Mouse (Mus musculus) intestine, embryonic 16.5 days (tissue): ENCODE measurements around the gene Olfr982. TPM values are rescaled to one million over a fixed set of nuclear protein-coding genes. Genes with fewer than 3 reads are reported as not detected.
A peak's percentile ranks its signal among the peaks of the same experiment; 100 is the strongest.

Experiments used
- ATAC-seq: fragments of 200-750 bp; cut with Nextera tagmentation; 2 replicates; pipeline ENCODE4 v1.8.0; 2017; ENCODE audit warnings: moderate TSS enrichment, moderate library complexity
- H3K27ac ChIP-seq: fragments of 300-500 bp; sonication (generic); 2 replicates; pipeline ENCODE4 v1.5.1; 2014; ENCODE audit warnings: mild to moderate bottlenecking, low read length
- H3K27me3 ChIP-seq: fragments of 300-500 bp; sonication (generic); replicated peaks from 2 replicates; pipeline ENCODE4 v1.6.1; 2014; ENCODE audit warnings: low read length, control low read depth, mixed read lengths; ENCODE audit not compliant: control insufficient read depth, insufficient read depth
- H3K36me3 ChIP-seq: fragments of 300-500 bp; sonication (generic); 2 replicates; pipeline ENCODE4 v1.6.1; 2014; ENCODE audit warnings: low read length, control low read depth; ENCODE audit not compliant: control insufficient read depth, insufficient read depth
- H3K4me1 ChIP-seq: fragments of 300-500 bp; sonication (generic); 2 replicates; pipeline ENCODE4 v1.6.1; 2014; ENCODE audit warnings: low read length, control low read depth, mixed read lengths; ENCODE audit not compliant: control insufficient read depth, insufficient read depth
- H3K4me2 ChIP-seq: fragments of 300-500 bp; sonication (generic); 2 replicates; pipeline ENCODE4 v1.6.1; 2014; ENCODE audit warnings: low read depth, low read length, control low read depth
- H3K4me3 ChIP-seq: fragments of 300-500 bp; sonication (generic); 2 replicates; pipeline ENCODE4 v1.5.1; 2014; ENCODE audit warnings: mild to moderate bottlenecking, low read length
- H3K9ac ChIP-seq: fragments of 300-500 bp; sonication (generic); 2 replicates; pipeline ENCODE4 v1.6.1; 2014; ENCODE audit warnings: low read depth, low read length
- H3K9me3 ChIP-seq: fragments of 300-500 bp; sonication (generic); 2 replicates; pipeline ENCODE4 v1.6.1; 2016; ENCODE audit warnings: low read length, control low read depth; ENCODE audit not compliant: control insufficient read depth
- WGBS: fragments of 180-500 bp; shearing (Covaris S2); extraction: QIAGEN DNeasy Blood & Tissue Kit; methylation state at CpG from one replicate; pipeline ENCODE4 v1.1.7; 2014; 5-methylcytosine and 5-hydroxymethylcytosine counted together
- polyA plus RNA-seq: library from polyadenylated mRNA; unstranded; fragments of >200 nt; fragmentation: Nextera tagmentation; extraction: Ambion mirVana; gene quantifications from 2 replicates; pipeline ENCODE4 v1.2.1, GENCODE M21; 2015

The Olfr982 gene
- not detected in 2 replicates for polyA plus RNA-seq

- no peak for ATAC-seq
- Histone ChIP-seq H3K9ac (no peak within 1 kb of the TSS), H3K4me3 (no peak within 1 kb of the TSS), H3K36me3 (no peaks in the 10 kb centered on the region), H3K4me2 (no peak within 1 kb of the TSS), H3K4me1 (no peaks in the 10 kb centered on the region), H3K27me3 (no peaks in the 10 kb centered on the region), H3K9me3 (no peaks in the 10 kb centered on the region), H3K27ac (no peak within 1 kb of the TSS)
- 83% methylated on average over 2 of the region's 2 CpGs for WGBS
Measured at GRCm38 (mm10) chr9:40073529-40073928, at the start of gene Olfr982. Gene Olfr982, plus strand, starts transcription at chr9:40073829.

- H3K27me3 ChIP-seq: no peaks in the 10 kb centered on the region
- no peak overlapping the region for H3K4me2 ChIP-seq
- H3K4me3 ChIP-seq: no peak overlapping the region
- WGBS: 93% methylated on average over 19 of the region's 19 CpGs
- no peak overlapping the region for H3K27ac ChIP-seq
- no peak for ATAC-seq
- no peaks in the 10 kb centered on the region for H3K36me3 ChIP-seq
- no peak overlapping the region for H3K9ac ChIP-seq
- no peaks in the 10 kb centered on the region for H3K4me1 ChIP-seq
- H3K9me3 ChIP-seq: no peaks in the 10 kb centered on the region
Measured at GRCm38 (mm10) chr9:40050138-40050537, 23.5 kb upstream of the Olfr982 start.

GRCm38 (mm10) chr9:40093495-40093894 lies 19.9 kb downstream of the Olfr982 start, which contains the start of gene Olfr983:
Gene Olfr983, minus strand, starts transcription at chr9:40093595.
- no peaks in the 10 kb centered on the region for H3K36me3 ChIP-seq
- H3K4me2 ChIP-seq: no peak within 1 kb of the TSS
- H3K27me3 ChIP-seq: no peaks in the 10 kb centered on the region
- H3K4me1 ChIP-seq: no peaks in the 10 kb centered on the region
- H3K9ac ChIP-seq: no peak within 1 kb of the TSS
- no peak within 1 kb of the TSS for H3K27ac ChIP-seq
- H3K4me3 ChIP-seq: no peak within 1 kb of the TSS
- WGBS: 89% methylated on average over 2 of the region's 2 CpGs
- no peaks in the 10 kb centered on the region for H3K9me3 ChIP-seq
- ATAC-seq: no peak

- Histone ChIP-seq H3K4me3 (no peak overlapping the region), H3K27me3 (no peaks in the 10 kb centered on the region), H3K36me3 (no peaks in the 10 kb centered on the region), H3K4me2 (no peak overlapping the region), H3K27ac (no peak overlapping the region), H3K9ac (no peak overlapping the region), H3K4me1 (no peaks in the 10 kb centered on the region), H3K9me3 (no peaks in the 10 kb centered on the region)
- ATAC-seq: no peak
- 57% methylated on average over 3 of the region's 3 CpGs for WGBS
Measured at GRCm38 (mm10) chr9:40094769-40095168, 21.1 kb downstream of the Olfr982 start.

- 80% methylated on average over 2 of the region's 2 CpGs for WGBS
- peaks cover 6% of the 10 kb centered on the region; the same call in 1 of the 2 replicates for H3K4me1 ChIP-seq
- no peaks in the 10 kb centered on the region for H3K27me3 ChIP-seq
- no peaks in the 10 kb centered on the region for H3K36me3 ChIP-seq
- ATAC-seq: no peak
- no peak within 1 kb of the TSS for H3K9ac ChIP-seq
- no peaks in the 10 kb centered on the region for H3K9me3 ChIP-seq
- no peak within 1 kb of the TSS for H3K4me3 ChIP-seq
- H3K27ac ChIP-seq: no peak within 1 kb of the TSS
- H3K4me2 ChIP-seq: no peak within 1 kb of the TSS
Measured at GRCm38 (mm10) chr9:40114106-40114505, 40.5 kb downstream of the Olfr982 start, which contains the start of gene Olfr984. Gene Olfr984, minus strand, starts transcription at chr9:40114206.

GRCm38 (mm10) chr9:40116645-40117286 lies 43.1 kb downstream of the Olfr982 start:
- Histone ChIP-seq H3K4me3 (no peak overlapping the region), H3K27me3 (no peaks in the 10 kb centered on the region), H3K36me3 (no peaks in the 10 kb centered on the region), H3K27ac (peak overlapping the region; percentile 41; the same call in 1 of the 2 replicates), H3K4me2 (0 out of 2 replicates have a peak overlapping the region, but pooled peaks have one; percentile 19), H3K9ac (no peak overlapping the region), H3K9me3 (no peaks in the 10 kb centered on the region), H3K4me1 (peaks cover 6% of the 10 kb centered on the region; the same call in 1 of the 2 replicates)
- 48% methylated on average over 10 of the region's 10 CpGs for WGBS
- ATAC-seq: peak; percentile 67

GRCm38 (mm10) chr9:40117287-40117659 lies 43.6 kb downstream of the Olfr982 start:
- H3K27ac ChIP-seq: peak overlapping the region; percentile 41; the same call in 1 of the 2 replicates
- H3K4me3 ChIP-seq: no peak overlapping the region
- no peak for ATAC-seq
- no peaks in the 10 kb centered on the region for H3K9me3 ChIP-seq
- no peaks in the 10 kb centered on the region for H3K36me3 ChIP-seq
- 67% methylated on average over 5 of the region's 5 CpGs for WGBS
- H3K4me1 ChIP-seq: peaks cover 6% of the 10 kb centered on the region; the same call in 1 of the 2 replicates
- no peak overlapping the region for H3K9ac ChIP-seq
- H3K4me2 ChIP-seq: 0 out of 2 replicates have a peak overlapping the region, but pooled peaks have one; percentile 19
- no peaks in the 10 kb centered on the region for H3K27me3 ChIP-seq

Other genes starting within 250 kb of the Olfr982 start
- not detected in 2 replicates for gene Olfr971, start 237.0 kb upstream of the Olfr982 start, polyA plus RNA-seq
- gene Olfr972, start 207.4 kb upstream of the Olfr982 start, polyA plus RNA-seq: not detected in 2 replicates
- not detected in 2 replicates for gene Olfr229, start 166.5 kb upstream of the Olfr982 start, polyA plus RNA-seq
- not detected in 2 replicates for gene Olfr974, start 136.3 kb upstream of the Olfr982 start, polyA plus RNA-seq
- gene Olfr975, start 121.8 kb upstream of the Olfr982 start, polyA plus RNA-seq: not detected in 2 replicates
- not detected in 2 replicates for gene Olfr976, start 112.7 kb upstream of the Olfr982 start, polyA plus RNA-seq
- not detected in 2 replicates for gene Olfr978, start 81.7 kb upstream of the Olfr982 start, polyA plus RNA-seq
- gene Olfr979, start 70.4 kb upstream of the Olfr982 start, polyA plus RNA-seq: not detected in 2 replicates
- not detected in 2 replicates for gene Olfr980, start 64.2 kb upstream of the Olfr982 start, polyA plus RNA-seq
- not detected in 2 replicates for gene Olfr981, start 52.4 kb upstream of the Olfr982 start, polyA plus RNA-seq
- not detected in 2 replicates for gene Olfr983, start 19.8 kb downstream of the Olfr982 start, polyA plus RNA-seq
- not detected in 2 replicates for gene Olfr984, start 40.4 kb downstream of the Olfr982 start, polyA plus RNA-seq
- gene Olfr985, start 56.4 kb downstream of the Olfr982 start, polyA plus RNA-seq: not detected in 2 replicates
- not detected in 2 replicates for gene Tmem225, start 74.3 kb downstream of the Olfr982 start, polyA plus RNA-seq
- gene Olfr986, start 107.1 kb downstream of the Olfr982 start, polyA plus RNA-seq: not detected in 2 replicates
- 2.8 and 3.1 TPM in 2 replicates for gene Zfp202, start 118.5 kb downstream of the Olfr982 start, polyA plus RNA-seq
- gene Scn3b, start 195.4 kb downstream of the Olfr982 start, polyA plus RNA-seq: 4.0 and 4.4 TPM in 2 replicates